Mouse (Mus musculus) macrophage (primary cell): ENCODE results near the gene Gm29609. TPM values are rescaled to one million over a fixed set of nuclear protein-coding genes. Genes with fewer than 3 reads are reported as not detected.
"Not testable (repeated sequence)": the region's sequence is repeated elsewhere in the genome, so short reads cannot be mapped to it uniquely, and the experiment has no call there.

Experiments used
- H3K27ac ChIP-seq: fragments of 350-480 bp; formaldehyde crosslinking; 2 replicates; pipeline ENCODE4 v1.9.0; 2021
- H3K36me3 ChIP-seq: fragments of 350-480 bp; formaldehyde crosslinking; 2 replicates; pipeline ENCODE4 v1.9.0; 2021; ENCODE audit errors: inconsistent target
- H3K4me3 ChIP-seq: fragments of 350-480 bp; formaldehyde crosslinking; 2 replicates; pipeline ENCODE4 v1.9.0; 2021; ENCODE audit errors: inconsistent target
- H3K79me2 ChIP-seq: fragments of 350-480 bp; formaldehyde crosslinking; 2 replicates; pipeline ENCODE4 v1.9.0; 2021; ENCODE audit errors: inconsistent target
- WGBS: methylation state at CpG from one replicate; pipeline ENCODE4 v1.1.7; 2026; ENCODE audit warnings: inconsistent platforms; ENCODE audit not compliant: missing documents; 5-methylcytosine and 5-hydroxymethylcytosine counted together
- polyA plus RNA-seq: library from polyadenylated mRNA; stranded (reverse); fragments of 250-400 nt; gene quantifications from 3 replicates; pipeline ENCODE4 v1.2.4, GENCODE M21; 2018; ENCODE audit warnings: inconsistent platforms
- total RNA-seq, 78 experiments: library from RNA; depleted of rRNA; stranded (reverse); fragments of 250-400 nt; gene quantifications; 1 replicate in 9 of 78; 2 replicates in 24 of 78; 3 replicates in 43 of 78; 4 replicates in 2 of 78; pipeline ENCODE4 v1.2.4; 2018; ENCODE audit warnings: inconsistent platforms in 56 of 78

Gm29609 gene
- total RNA-seq (2018; cell fraction: chromatin; rRNA removed) = 10 to 100 TPM in 3 of 26 experiments, 1 to 10 TPM in 23; 1.2 to 13.2 (median 4.6) TPM
- total RNA-seq (2018; cell fraction: cytosol; rRNA removed) = 1 to 10 TPM in 4 of 26 experiments, under 1 TPM in 19, not detected in 3; 0.05 to 1.7 (median 0.48) TPM
- 1 to 10 TPM in 25 of 26 experiments, under 1 TPM in 1; 0.51 to 9.5 (median 3.1) TPM for total RNA-seq (2018; cell fraction: nucleus; rRNA removed)
- 0.42 to 0.53 TPM in 2 of 3 replicates, not detected in the other for polyA plus RNA-seq

- Histone ChIP-seq H3K27ac (peak within 1 kb of the TSS; percentile 85), H3K4me3 (peak within 1 kb of the TSS; percentile 100), H3K36me3 (no peaks in the 10 kb centered on the region), H3K79me2 (peaks cover 46% of the 10 kb centered on the region)
- WGBS = 1% methylated on average over 57 of the region's 59 CpGs
These were observed at the start of gene Gm29609, which contains the start of gene Gtf3c2 for GRCm38 (mm10) chr5:31179766-31180630. TSS of gene Gm29609 (minus strand) at chr5:31179911. TSS of gene Gtf3c2 (minus strand) at chr5:31180144.

- 86% methylated on average over 1 of the region's 1 CpGs for WGBS
- Histone ChIP-seq H3K27ac (no peak overlapping the region), H3K79me2 (no peaks in the 10 kb centered on the region), H3K36me3 (no peaks in the 10 kb centered on the region), H3K4me3 (no peak overlapping the region)
These were observed 46.9 kb upstream of the Gm29609 start for GRCm38 (mm10) chr5:31226641-31227040.

GRCm38 (mm10) chr5:31222696-31223095, 43.0 kb upstream of the Gm29609 start:
- Histone ChIP-seq H3K27ac (no peak overlapping the region), H3K36me3 (no peaks in the 10 kb centered on the region), H3K4me3 (no peak overlapping the region), H3K79me2 (peaks cover 22% of the 10 kb centered on the region)
- WGBS = 95% methylated on average over 9 of the region's 9 CpGs

- Histone ChIP-seq H3K27ac (peak overlapping the region; percentile 83), H3K36me3 (no peaks in the 10 kb centered on the region), H3K79me2 (peaks cover 35% of the 10 kb centered on the region), H3K4me3 (peak overlapping the region; percentile 77)
- 38% methylated on average over 11 of the region's 11 CpGs for WGBS
These were observed 41.7 kb upstream of the Gm29609 start for GRCm38 (mm10) chr5:31221304-31221945.

GRCm38 (mm10) chr5:31220448-31221303, 41.0 kb upstream of the Gm29609 start, which contains the start of gene Ppm1g:
TSS of gene Ppm1g (minus strand) at chr5:31220687.
- no peaks in the 10 kb centered on the region for H3K36me3 ChIP-seq
- peaks cover 42% of the 10 kb centered on the region for H3K79me2 ChIP-seq
- WGBS = under 1% methylated on average over 68 of the region's 70 CpGs
- peak within 1 kb of the TSS; percentile 77 for H3K4me3 ChIP-seq
- peak within 1 kb of the TSS; percentile 83 for H3K27ac ChIP-seq

- H3K36me3 ChIP-seq = no peaks in the 10 kb centered on the region
- H3K27ac ChIP-seq = peak overlapping the region; percentile 34; the same call in 1 of the 2 replicates
- peak overlapping the region; percentile 47 for H3K4me3 ChIP-seq
- 0% methylated on average over 36 of the region's 40 CpGs for WGBS
- peaks cover 49% of the 10 kb centered on the region for H3K79me2 ChIP-seq
These were observed 40.3 kb upstream of the Gm29609 start for GRCm38 (mm10) chr5:31219911-31220447.

GRCm38 (mm10) chr5:31219474-31219873, 39.8 kb upstream of the Gm29609 start:
- no peaks in the 10 kb centered on the region for H3K36me3 ChIP-seq
- H3K27ac ChIP-seq = peak overlapping the region; percentile 34; the same call in 1 of the 2 replicates
- H3K79me2 ChIP-seq = peaks cover 54% of the 10 kb centered on the region
- H3K4me3 ChIP-seq = peak overlapping the region; percentile 47
- 1% methylated on average over 10 of the region's 11 CpGs for WGBS

- H3K79me2 ChIP-seq = peaks cover 58% of the 10 kb centered on the region
- WGBS = 7% methylated on average over 2 of the region's 2 CpGs
- H3K4me3 ChIP-seq = peak overlapping the region; percentile 47
- H3K36me3 ChIP-seq = no peaks in the 10 kb centered on the region
- H3K27ac ChIP-seq = no peak overlapping the region
These were observed 39.4 kb upstream of the Gm29609 start for GRCm38 (mm10) chr5:31219070-31219469.

- 100% methylated on average over 1 of the region's 7 CpGs for WGBS
- Histone ChIP-seq H3K36me3 (no peaks in the 10 kb centered on the region), H3K4me3 (no peak overlapping the region), H3K27ac (no peak overlapping the region), H3K79me2 (peaks cover 66% of the 10 kb centered on the region)
These were observed 38.6 kb upstream of the Gm29609 start for GRCm38 (mm10) chr5:31218294-31218693.

GRCm38 (mm10) chr5:31216554-31216953, 36.8 kb upstream of the Gm29609 start:
- WGBS = 81% methylated on average over 5 of the region's 6 CpGs
- H3K36me3 ChIP-seq, H3K4me3 ChIP-seq, H3K27ac ChIP-seq: not testable (repeated sequence)
- peaks cover 83% of the 10 kb centered on the region for H3K79me2 ChIP-seq

GRCm38 (mm10) chr5:31204421-31204820, 24.7 kb upstream of the Gm29609 start:
- Histone ChIP-seq H3K4me3 (no peak overlapping the region), H3K79me2 (peaks cover 40% of the 10 kb centered on the region), H3K36me3 (peaks cover 42% of the 10 kb centered on the region), H3K27ac (no peak overlapping the region)
- 98% methylated on average over 6 of the region's 6 CpGs for WGBS

GRCm38 (mm10) chr5:31203866-31204265, 24.2 kb upstream of the Gm29609 start:
- Histone ChIP-seq H3K27ac (no peak overlapping the region), H3K36me3 (peaks cover 48% of the 10 kb centered on the region), H3K79me2 (peaks cover 40% of the 10 kb centered on the region), H3K4me3 (no peak overlapping the region)
- 97% methylated on average over 2 of the region's 2 CpGs for WGBS

- Histone ChIP-seq H3K36me3 (peaks cover 56% of the 10 kb centered on the region), H3K79me2 (peaks cover 38% of the 10 kb centered on the region), H3K4me3 (peak overlapping the region; percentile 89), H3K27ac (peak overlapping the region; percentile 77)
- WGBS = 95% methylated on average over 7 of the region's 7 CpGs
These were observed 23.2 kb upstream of the Gm29609 start for GRCm38 (mm10) chr5:31202933-31203332.
